7 mouse cellular contexts compared by ENCODE assay signal in the genomic region with DNA sequence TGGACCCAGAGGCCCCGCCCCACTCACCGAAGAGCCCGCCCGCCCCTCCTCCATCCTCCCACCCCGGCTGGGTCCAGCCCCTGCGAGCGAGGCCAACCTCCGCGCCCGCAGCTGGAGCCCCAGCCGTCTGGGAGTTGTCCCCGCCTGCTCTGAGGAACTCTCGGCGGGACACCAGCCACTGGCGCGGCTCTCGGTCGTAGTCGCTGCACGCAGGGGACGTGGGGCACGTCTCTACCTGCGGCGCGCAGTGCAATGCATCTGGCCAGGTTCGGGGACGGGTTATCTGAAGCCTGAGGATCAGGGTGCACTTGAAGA. TPM values are rescaled to one million over a fixed set of nuclear protein-coding genes. Genes with fewer than 3 reads are reported as not detected.
DNase-seq lines count a peak whose midpoint lies in the region; ATAC-seq and TF ChIP-seq lines count a peak whose summit lies in the region.

No protein-coding gene starts in this region.

- 0 out of 2 replicates have a peak, but pooled peaks have one; percentile 27 for TF ChIP-seq POLR2A in liver, adult 2 months (IDR thresholded peaks at IDR 0.05; ENCODE audit: extremely low read depth, insufficient read depth, low read length)

- H3K27ac ChIP-seq in hindbrain, embryonic 12.5 days: 0 out of 2 replicates have a peak overlapping the region, but pooled peaks have one; percentile 44
- peak overlapping the region; percentile 50 for H3K27ac ChIP-seq in liver, adult 2 months (replicated peaks; ENCODE audit: insufficient read depth, low read depth, low read length)
- no peak overlapping the region for H3K27ac ChIP-seq in midbrain, postnatal 0 days (ENCODE audit: low read depth, low read length)

- H3K36me3 ChIP-seq in hindbrain, embryonic 12.5 days: no peaks in the 10 kb centered on the region
- H3K36me3 ChIP-seq in liver, adult 2 months (ENCODE audit: control insufficient read depth, insufficient read depth, low read length): no peaks in the 10 kb centered on the region
- no peaks in the 10 kb centered on the region for H3K36me3 ChIP-seq in midbrain, postnatal 0 days (ENCODE audit: insufficient read depth, low read length)

- TF ChIP-seq CTCF in liver, adult 2 months (IDR thresholded peaks at IDR 0.05; ENCODE audit: low read depth, low read length): no peak
- no peak for TF ChIP-seq CTCF in midbrain, postnatal 0 days (IDR thresholded peaks at IDR 0.05)

- peak; percentile 90 for DNase-seq in R1 (ENCODE audit: low read depth, low spot score)
- DNase-seq in adrenal gland, postnatal 36 days: peak; percentile 79 to 87
- peak; percentile 79 for DNase-seq in gastrocnemius, adult 18-20 months (ENCODE audit: low spot score)
- peak; percentile 64 for DNase-seq in liver, adult 2 months (ENCODE audit: extremely low read depth, low read depth, low spot score)
- no peak for DNase-seq in midbrain, postnatal 0 days (ENCODE audit: low spot score)
- DNase-seq in urinary bladder, postnatal 14 days (ENCODE audit: low spot score): peak; percentile 90

- H3K4me1 ChIP-seq in hindbrain, embryonic 12.5 days: peaks cover 47% of the 10 kb centered on the region
- peaks cover 6% of the 10 kb centered on the region; the same call in 1 of the 2 replicates for H3K4me1 ChIP-seq in liver, adult 2 months (ENCODE audit: control insufficient read depth, insufficient read depth, low read length)
- H3K4me1 ChIP-seq in midbrain, postnatal 0 days (ENCODE audit: insufficient read depth, low read length): 0 out of 2 replicates have a peak, but pooled peaks cover 3% of the 10 kb centered on the region

- H3K9ac ChIP-seq in hindbrain, embryonic 12.5 days: peak overlapping the region; percentile 27
- peak overlapping the region; percentile 64 for H3K9ac ChIP-seq in liver, adult 2 months (ENCODE audit: low read depth, low read length)
- no peak overlapping the region for H3K9ac ChIP-seq in midbrain, postnatal 0 days (replicated peaks; ENCODE audit: low read length, poor library complexity, severe bottlenecking)

- peak overlapping the region; percentile 83 for H3K4me2 ChIP-seq in hindbrain, embryonic 12.5 days (replicated peaks)
- peak overlapping the region; percentile 86 for H3K4me2 ChIP-seq in midbrain, postnatal 0 days (ENCODE audit: low read depth, low read length, poor library complexity, severe bottlenecking)

- under 1% methylated on average over 26 of the region's 27 CpGs for WGBS in hindbrain, embryonic 12.5 days
- 1% methylated on average over 27 of the region's 27 CpGs for WGBS in liver, adult 2 months
- WGBS in midbrain, postnatal 0 days: under 1% methylated on average over 27 of the region's 27 CpGs

- peak overlapping the region; percentile 54 for H3K4me3 ChIP-seq in hindbrain, embryonic 12.5 days
- H3K4me3 ChIP-seq in liver, adult 2 months (ENCODE audit: insufficient read depth, low read depth, low read length): peak overlapping the region; percentile 67
- H3K4me3 ChIP-seq in midbrain, postnatal 0 days (ENCODE audit: low read depth, low read length): peak overlapping the region; percentile 53

- no peaks in the 10 kb centered on the region for H3K79me2 ChIP-seq in liver, adult 2 months (ENCODE audit: control insufficient read depth, insufficient read depth, low read length)

- H3K27me3 ChIP-seq in hindbrain, embryonic 12.5 days: peaks cover 91% of the 10 kb centered on the region
- H3K27me3 ChIP-seq in liver, adult 2 months (ENCODE audit: control insufficient read depth, insufficient read depth, low read length): 0 out of 2 replicates have a peak, but pooled peaks cover 2% of the 10 kb centered on the region
- H3K27me3 ChIP-seq in midbrain, postnatal 0 days (ENCODE audit: insufficient read depth, low read length): peaks cover 62% of the 10 kb centered on the region

- no peaks in the 10 kb centered on the region for H3K9me3 ChIP-seq in hindbrain, embryonic 12.5 days (replicated peaks)
- no peaks in the 10 kb centered on the region for H3K9me3 ChIP-seq in midbrain, postnatal 0 days (ENCODE audit: low read length)

- peak; percentile 88 for ATAC-seq in hindbrain, embryonic 12.5 days (ENCODE audit: low FRiP score)
- ATAC-seq in midbrain, postnatal 0 days (ENCODE audit: low FRiP score): peak; percentile 70

RNA-seq across cellular contexts. Expression of a gene that starts 3.2 kb away (rescaled TPM):
- 10 to 100 TPM; 12.1 to 18.5 TPM for total RNA-seq in adrenal gland, postnatal 36 days (2021)
- total RNA-seq in gastrocnemius, adult 18-20 months (2021): 1 to 10 TPM; 7.8 to 8.8 TPM
- polyA plus RNA-seq in hindbrain, embryonic 12.5 days (2016; fragmentation: Nextera tagmentation; extraction: Ambion mirVana): 16.6 and 25.0 TPM in 2 replicates
- total RNA-seq in liver, adult 2 months (2014; rRNA removed): 1.8 and 10.5 TPM in 2 replicates
- 5.2 and 10.0 TPM in 2 replicates for polyA plus RNA-seq in liver, adult 2 months (2012; rRNA removed)
- total RNA-seq in midbrain, postnatal 0 days (2014; rRNA removed): 5.1 and 7.0 TPM in 2 replicates
- 4.6 and 7.5 TPM in 2 replicates for polyA plus RNA-seq in midbrain, postnatal 0 days (2015; fragmentation: Nextera tagmentation; extraction: Ambion mirVana)

RNA-seq across cellular contexts. Expression of a gene that starts 8.1 kb away (rescaled TPM):
- total RNA-seq in adrenal gland, postnatal 36 days (2021): not detected
- not detected for total RNA-seq in gastrocnemius, adult 18-20 months (2021)
- polyA plus RNA-seq in hindbrain, embryonic 12.5 days (2016; fragmentation: Nextera tagmentation; extraction: Ambion mirVana): not detected in 2 replicates
- not detected in 2 replicates for total RNA-seq in liver, adult 2 months (2014; rRNA removed)
- polyA plus RNA-seq in liver, adult 2 months (2012; rRNA removed): not detected in 2 replicates
- total RNA-seq in midbrain, postnatal 0 days (2014; rRNA removed): not detected in 2 replicates
- polyA plus RNA-seq in midbrain, postnatal 0 days (2015; fragmentation: Nextera tagmentation; extraction: Ambion mirVana): not detected in 2 replicates
